Mouse (Mus musculus) cerebellum, adult 11 months (tissue): ENCODE measurements around the gene Rai1.
A peak's percentile ranks its signal among the peaks of the same experiment; 100 is the strongest.

Experiments
- DNase-seq: peaks from one replicate; pipeline ENCODE4 v3.0.0; 2022

The Rai1 gene

DNA sequence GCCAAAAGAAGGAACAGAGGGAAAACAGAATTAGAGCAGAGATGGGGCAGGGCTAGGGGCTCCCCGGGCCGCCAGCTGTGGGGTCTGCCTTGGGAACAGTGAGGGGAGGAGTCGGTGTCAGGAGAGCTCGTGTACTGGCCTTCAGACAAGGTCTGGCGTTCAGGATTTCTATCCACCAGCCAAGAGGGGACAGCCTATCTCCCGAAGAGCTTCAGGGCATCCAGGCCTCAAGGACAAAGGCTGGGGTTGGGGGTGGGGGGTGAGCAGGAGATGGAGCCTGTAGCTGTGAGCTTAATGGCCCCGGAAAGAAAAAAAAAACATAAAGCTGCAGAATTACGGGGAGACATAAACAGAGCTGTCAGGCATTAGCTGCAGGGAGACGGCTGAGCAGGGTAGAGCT, 64.0 kb downstream of the Rai1 start:
- DNase-seq = no peak

DNA sequence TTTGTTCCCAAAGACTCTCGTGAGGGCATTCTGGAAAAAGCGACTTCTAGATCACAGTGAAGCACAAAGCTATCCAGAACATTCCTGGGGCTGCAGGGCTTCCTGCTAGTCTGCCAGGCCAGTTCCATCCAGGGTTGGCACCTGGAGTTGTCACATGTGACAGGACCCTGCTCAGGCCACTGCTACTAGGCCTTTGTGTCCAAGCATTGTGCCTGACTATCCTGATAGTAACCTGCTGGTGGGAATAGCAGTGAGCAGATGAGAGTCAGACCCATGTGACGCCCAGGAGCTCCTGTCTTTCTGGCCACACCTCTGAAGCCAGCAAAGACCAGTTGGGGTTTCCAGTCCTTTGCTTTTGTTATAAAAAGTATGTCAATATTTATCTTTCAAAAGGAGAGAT, 67.3 kb downstream of the Rai1 start:
- DNase-seq = no peak

DNA sequence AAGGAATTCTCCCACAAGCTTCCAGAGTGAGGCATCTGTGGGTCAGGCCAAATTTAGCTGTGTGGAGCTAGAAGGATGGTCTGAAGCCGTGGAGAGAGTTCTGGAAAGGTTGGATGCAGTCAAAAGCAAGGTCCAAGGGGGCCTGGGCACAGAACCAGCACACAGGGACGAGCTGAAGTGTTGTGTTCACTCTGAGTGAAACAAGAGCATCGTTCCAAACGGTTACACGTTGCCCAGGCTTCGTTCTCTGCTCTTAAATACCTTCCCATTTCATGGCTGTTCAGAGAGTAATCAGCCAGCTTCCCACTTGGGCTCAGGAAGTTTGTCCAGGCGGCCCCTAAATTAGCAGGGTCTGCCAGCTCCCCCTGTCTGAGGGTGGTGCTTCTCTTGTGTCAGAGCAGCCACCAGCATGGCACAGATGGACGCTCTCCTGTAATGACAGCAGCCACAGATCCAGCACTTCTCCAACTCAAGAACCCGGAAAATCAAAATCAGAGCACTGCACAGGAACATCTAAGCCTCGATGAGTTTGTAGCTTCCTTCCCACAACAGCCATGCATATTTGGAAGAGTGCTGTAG, 68.9 kb downstream of the Rai1 start:
- DNase-seq = no peak

GRCm38 (mm10) chr11:60175371-60176181, 70.8 kb downstream of the Rai1 start:
- peak; percentile 80 for DNase-seq

DNA sequence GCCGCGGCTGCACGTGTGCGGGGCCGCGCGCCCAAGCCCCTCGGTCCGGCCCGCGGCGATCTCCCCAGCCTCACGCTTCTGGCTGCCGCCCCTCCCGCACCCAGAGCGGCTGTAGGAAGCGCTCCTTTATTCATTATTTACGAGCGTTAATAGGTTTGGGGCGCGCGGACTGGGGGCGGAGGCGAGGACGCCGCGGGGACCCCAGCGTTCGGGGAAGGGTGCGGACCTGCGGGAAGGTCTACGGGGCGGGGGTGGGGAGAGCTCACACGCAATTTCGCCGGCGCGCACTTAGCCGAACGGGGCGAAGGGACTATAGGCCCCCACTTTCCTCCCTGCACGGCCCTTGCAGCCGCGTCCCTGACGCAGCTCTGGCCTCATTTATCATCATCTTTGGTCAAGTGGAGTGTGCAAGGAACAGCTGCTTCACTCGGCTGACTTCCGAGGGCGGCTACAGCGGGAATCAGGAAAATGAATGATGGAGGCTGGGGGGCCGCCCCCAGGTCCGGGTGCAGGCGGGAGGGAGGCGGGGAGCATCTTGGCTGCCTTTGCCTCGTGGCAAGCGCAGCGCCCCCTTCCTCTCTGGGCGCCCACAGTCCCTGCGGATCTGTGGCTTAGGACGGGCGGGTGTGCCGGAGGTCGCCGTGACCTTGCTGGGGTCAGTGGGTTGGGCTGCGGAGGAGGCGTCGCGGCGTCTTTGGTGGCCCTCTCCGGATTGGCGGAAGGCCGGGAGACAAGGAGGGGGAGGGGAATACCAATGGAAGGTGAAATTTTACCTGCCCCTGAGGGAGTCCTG, 71.6 kb downstream of the Rai1 start:
- peak; percentile 83 for DNase-seq

- DNase-seq = peak; percentile 62
These were observed 72.3 kb downstream of the Rai1 start for GRCm38 (mm10) chr11:60176975-60177657.

DNA sequence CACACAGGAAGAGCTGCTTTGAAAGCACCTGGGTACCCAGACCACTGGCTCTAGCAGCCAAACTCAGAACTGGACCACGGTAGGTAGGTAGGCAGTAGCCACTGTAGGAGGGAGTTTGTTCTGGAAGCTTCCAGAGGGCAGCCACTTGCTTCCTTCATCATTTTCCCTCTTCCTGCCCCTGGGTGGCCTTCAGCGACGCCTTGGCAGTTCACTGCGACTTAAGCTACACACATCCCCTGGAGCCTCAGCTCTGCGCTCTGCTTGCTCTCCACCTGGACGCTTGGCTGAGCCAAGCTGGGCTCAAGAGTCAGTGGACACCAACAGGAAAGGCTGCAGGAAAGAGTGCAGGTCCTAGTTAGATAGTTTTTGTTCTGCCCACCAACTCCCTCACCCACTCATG, 73.2 kb downstream of the Rai1 start:
- no peak for DNase-seq

DNA sequence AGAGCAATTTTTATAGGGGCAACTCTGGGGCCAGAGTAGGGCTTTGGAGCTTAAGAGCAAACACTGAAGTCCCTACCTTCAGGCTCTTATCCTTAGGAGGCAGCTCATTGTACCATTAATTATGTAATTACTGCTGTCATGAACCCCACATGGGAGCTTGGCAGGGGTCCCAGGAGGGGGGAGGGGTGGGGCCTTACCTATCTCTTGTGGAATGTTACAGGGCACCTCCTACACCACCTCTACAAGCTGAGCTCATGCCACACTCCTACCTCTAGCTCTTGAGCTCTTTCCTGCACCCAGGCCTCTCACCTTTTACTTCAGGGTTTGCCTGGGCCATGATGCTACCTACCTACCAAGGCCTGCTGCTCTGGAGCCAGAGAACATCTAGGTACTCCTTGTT, 73.7 kb downstream of the Rai1 start:
- no peak for DNase-seq

GRCm38 (mm10) chr11:60182116-60182670, 77.4 kb downstream of the Rai1 start:
- no peak for DNase-seq

GRCm38 (mm10) chr11:60182741-60183140, 77.9 kb downstream of the Rai1 start:
- DNase-seq = no peak

DNA sequence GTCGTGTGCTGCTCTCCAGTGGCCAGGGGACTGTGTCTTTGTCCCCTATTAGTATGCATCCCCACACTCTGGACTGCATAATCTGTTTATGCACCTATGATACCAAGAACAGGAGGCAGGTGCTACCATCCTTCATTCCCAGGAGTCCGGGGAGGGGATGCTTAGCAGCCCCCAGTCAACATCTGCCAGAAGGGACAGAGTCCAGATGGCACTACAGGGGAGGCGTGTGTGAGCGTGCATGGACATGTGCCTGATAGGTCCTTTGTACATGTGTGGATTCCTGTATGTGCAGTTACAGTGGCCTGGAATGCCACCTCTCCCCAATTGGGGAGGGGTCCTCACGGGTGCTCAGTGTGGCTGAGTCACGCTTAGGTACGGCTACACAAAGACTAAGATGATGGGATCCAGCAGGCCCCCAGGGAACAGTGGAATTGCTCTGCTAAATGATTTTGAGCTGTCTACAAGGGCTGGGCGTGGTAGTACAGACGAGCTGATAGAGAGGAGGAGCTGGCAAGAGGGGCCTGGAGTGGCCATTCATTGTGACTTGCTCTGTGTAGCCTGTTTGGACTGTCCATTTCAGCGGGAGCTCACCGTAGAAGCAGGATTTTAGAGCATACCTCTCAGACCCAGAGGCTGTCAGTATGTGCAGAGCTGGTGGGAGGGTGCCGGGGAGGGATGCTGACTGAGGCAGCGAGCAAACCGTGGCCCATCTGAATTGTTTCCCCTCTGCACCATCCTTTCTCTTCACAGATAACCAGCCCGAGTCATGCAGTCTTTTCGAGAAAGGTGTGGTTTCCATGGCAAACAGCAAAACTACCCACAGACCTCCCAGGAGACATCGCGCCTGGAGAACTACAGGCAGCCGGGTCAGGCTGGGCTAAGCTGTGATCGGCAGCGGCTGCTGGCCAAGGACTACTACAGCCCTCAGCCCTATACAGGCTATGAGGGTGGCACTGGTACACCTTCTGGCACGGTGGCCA, 79.8 kb downstream of the Rai1 start:
- DNase-seq = no peak

GRCm38 (mm10) chr11:60185396-60186231, 80.8 kb downstream of the Rai1 start:
- DNase-seq = no peak

DNA sequence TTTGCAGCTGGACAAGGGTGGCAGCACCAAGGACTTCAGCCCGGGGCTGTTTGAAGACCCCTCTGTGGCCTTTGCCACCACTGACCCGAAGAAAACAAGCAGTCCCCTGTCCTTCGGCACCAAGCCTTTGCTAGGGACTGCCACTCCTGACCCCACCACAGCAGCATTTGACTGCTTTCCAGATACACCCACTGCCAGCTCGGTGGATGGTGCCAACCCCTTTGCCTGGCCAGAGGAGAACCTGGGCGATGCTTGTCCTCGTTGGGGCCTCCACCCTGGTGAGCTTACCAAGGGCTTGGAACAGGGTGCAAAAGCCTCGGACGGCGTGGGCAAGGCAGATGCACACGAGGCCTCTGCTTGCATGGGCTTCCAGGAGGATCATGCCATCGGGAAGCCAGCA, 82.3 kb downstream of the Rai1 start:
- DNase-seq = no peak

DNA sequence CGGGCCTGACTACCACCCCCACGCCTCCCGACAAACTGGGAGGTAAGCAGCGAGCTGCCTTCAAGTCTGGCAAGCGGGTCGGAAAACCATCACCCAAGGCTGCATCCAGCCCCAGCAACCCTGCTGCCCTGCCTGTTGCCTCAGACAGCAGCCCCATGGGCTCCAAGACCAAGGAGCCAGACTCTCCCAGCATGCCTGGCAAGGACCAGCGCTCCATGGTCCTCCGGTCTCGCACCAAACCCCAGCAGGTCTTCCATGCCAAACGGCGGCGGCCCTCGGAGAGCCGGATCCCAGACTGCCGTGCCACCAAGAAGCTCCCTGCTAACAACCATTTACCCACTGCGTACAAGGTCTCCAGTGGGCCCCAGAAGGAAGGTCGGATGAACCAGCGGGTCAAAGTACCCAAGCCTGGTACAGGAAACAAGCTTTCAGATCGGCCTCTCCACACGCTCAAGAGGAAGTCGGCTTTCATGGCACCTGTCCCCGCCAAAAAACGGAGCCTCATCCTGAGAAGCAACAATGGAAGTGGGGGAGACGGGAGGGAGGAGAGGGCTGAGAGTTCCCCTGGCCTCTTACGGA, 83.6 kb downstream of the Rai1 start:
- DNase-seq = no peak

- no peak for DNase-seq
These were observed 84.8 kb downstream of the Rai1 start for GRCm38 (mm10) chr11:60189501-60190040.

GRCm38 (mm10) chr11:60190055-60190641, 85.3 kb downstream of the Rai1 start:
- DNase-seq = no peak

DNA sequence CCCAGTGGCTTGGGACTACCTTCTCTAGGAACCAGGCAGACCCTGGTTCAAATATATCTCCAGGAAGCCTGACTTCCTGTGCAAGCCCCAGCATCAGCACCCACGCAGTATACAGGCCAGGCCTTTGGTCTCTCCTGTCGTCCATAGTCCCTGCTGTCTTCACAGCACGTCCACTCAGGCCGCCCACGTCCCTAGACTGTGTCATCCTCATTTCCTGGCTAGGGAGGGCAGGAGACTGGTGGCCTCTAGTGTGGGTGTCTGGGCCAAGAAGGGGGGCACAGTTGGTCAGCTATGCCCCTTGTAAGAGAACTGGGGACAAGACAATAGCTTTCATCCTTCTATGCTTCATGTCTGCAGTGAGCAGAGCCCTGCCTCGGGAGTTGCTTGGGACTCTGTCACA, 87.7 kb downstream of the Rai1 start:
- no peak for DNase-seq

DNA sequence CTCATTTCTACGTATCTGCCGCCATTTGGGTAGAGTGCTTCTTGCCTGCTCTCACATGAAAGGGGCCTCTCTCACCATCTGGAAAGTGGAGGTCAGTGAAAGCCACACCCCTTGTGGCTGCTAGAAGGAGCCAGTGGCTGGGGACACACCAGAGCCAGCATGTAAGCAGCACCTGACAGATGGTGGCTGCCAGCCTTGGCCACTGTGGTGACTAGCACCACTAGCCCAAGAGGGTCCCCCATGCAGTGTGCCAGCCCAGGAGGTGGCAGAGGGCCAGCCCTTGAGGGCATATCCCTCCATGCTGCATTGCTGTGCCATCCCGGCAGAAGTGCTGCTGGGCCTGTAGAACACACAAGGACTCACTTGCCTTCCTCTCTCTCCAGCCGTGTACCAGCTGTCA, 88.7 kb downstream of the Rai1 start:
- no peak for DNase-seq

- DNase-seq = no peak
These were observed 90.3 kb downstream of the Rai1 start for GRCm38 (mm10) chr11:60195108-60195507.

GRCm38 (mm10) chr11:60196344-60196743, 91.5 kb downstream of the Rai1 start:
- DNase-seq = no peak
